Mouse (Mus musculus) erythroblast, embryonic 14.5 days (primary cell): ENCODE measurements around the gene Acot6. TPM values are rescaled to one million over a fixed set of nuclear protein-coding genes. Genes with fewer than 3 reads are reported as not detected.

Experiments
- H3K27me3 ChIP-seq: 2 replicates; pipeline ENCODE4 v1.6.1; 2012; ENCODE audit warnings: inconsistent platforms; ENCODE audit not compliant: control insufficient read depth
- H3K36me3 ChIP-seq: 2 replicates; pipeline ENCODE4 v1.6.1; 2012; ENCODE audit warnings: mild to moderate bottlenecking, inconsistent platforms; ENCODE audit not compliant: control insufficient read depth
- H3K4me1 ChIP-seq: 2 replicates; pipeline ENCODE4 v1.6.1; 2012; ENCODE audit warnings: inconsistent platforms; ENCODE audit not compliant: control insufficient read depth
- H3K4me3 ChIP-seq: replicated peaks from 2 replicates; pipeline ENCODE3; 2012; ENCODE audit warnings: moderate library complexity, mild to moderate bottlenecking, inconsistent platforms
- H3K9me3 ChIP-seq: 2 replicates; pipeline ENCODE4 v1.6.1; 2012; ENCODE audit warnings: low read length, inconsistent platforms, mixed read lengths; ENCODE audit not compliant: control insufficient read depth
- GATA1 ChIP-seq: IDR thresholded peaks from 2 replicates; pipeline ENCODE4 v1.6.1; 2012; ENCODE audit warnings: low read length, inconsistent platforms, mixed read lengths
- TAL1 ChIP-seq: IDR thresholded peaks from 3 replicates; pipeline ENCODE4 v1.6.1; 2012; ENCODE audit warnings: low read length, inconsistent platforms, mixed read lengths
- polyA plus RNA-seq: library from polyadenylated mRNA; stranded (reverse); fragments of >175 nt; gene quantifications from 2 replicates; pipeline ENCODE4 v1.2.3, GENCODE M21; 2012

Gene Acot6
- polyA plus RNA-seq, 1 experiment = not detected

GRCm38 (mm10) chr12:84147954-84148621 lies 47.6 kb downstream of the Acot6 start, which contains the start of gene Pnma1:
Gene Pnma1, minus strand, starts transcription at chr12:84148489.
- TF ChIP-seq GATA1 (no peak), TAL1 (no peak)
- H3K27me3 ChIP-seq = no peaks in the 10 kb centered on the region
- peaks cover 72% of the 10 kb centered on the region for H3K4me1 ChIP-seq
- H3K4me3 ChIP-seq = peak within 1 kb of the TSS; percentile 79
- H3K9me3 ChIP-seq = no peaks in the 10 kb centered on the region
- H3K36me3 ChIP-seq = peaks cover 59% of the 10 kb centered on the region

GRCm38 (mm10) chr12:84148622-84149012 lies 48.2 kb downstream of the Acot6 start:
- TF ChIP-seq TAL1 (no peak), GATA1 (no peak)

GRCm38 (mm10) chr12:84149971-84150370 lies 49.5 kb downstream of the Acot6 start:
- peak overlapping the region; percentile 13 for H3K4me3 ChIP-seq
- H3K27me3 ChIP-seq = no peaks in the 10 kb centered on the region
- H3K4me1 ChIP-seq = peaks cover 85% of the 10 kb centered on the region
- no peak for TF ChIP-seq GATA1
- H3K9me3 ChIP-seq = no peaks in the 10 kb centered on the region
- peaks cover 78% of the 10 kb centered on the region for H3K36me3 ChIP-seq

More at GRCm38 (mm10) chr12:84148622-84149012, 48.2 kb downstream of the Acot6 start:
- no peaks in the 10 kb centered on the region for H3K27me3 ChIP-seq
- H3K9me3 ChIP-seq = no peaks in the 10 kb centered on the region
- H3K36me3 ChIP-seq = peaks cover 65% of the 10 kb centered on the region
- peaks cover 78% of the 10 kb centered on the region for H3K4me1 ChIP-seq
- peak overlapping the region; percentile 79 for H3K4me3 ChIP-seq

- Histone ChIP-seq H3K9me3 (no peaks in the 10 kb centered on the region), H3K36me3 (peaks cover 88% of the 10 kb centered on the region)
- TF ChIP-seq GATA1 = peak; percentile 85
- TF ChIP-seq TAL1 = peak; percentile 76
These were observed 50.5 kb downstream of the Acot6 start for GRCm38 (mm10) chr12:84150976-84151375.

GRCm38 (mm10) chr12:84151911-84152310 lies 51.5 kb downstream of the Acot6 start:
- H3K36me3 ChIP-seq = peaks cover 92% of the 10 kb centered on the region
- H3K4me1 ChIP-seq = peaks cover 77% of the 10 kb centered on the region
- H3K9me3 ChIP-seq = no peaks in the 10 kb centered on the region
- TF ChIP-seq TAL1 (no peak), GATA1 (no peak)
- peak overlapping the region; percentile 79 for H3K4me3 ChIP-seq
- no peaks in the 10 kb centered on the region for H3K27me3 ChIP-seq

More at GRCm38 (mm10) chr12:84150976-84151375, 50.5 kb downstream of the Acot6 start:
- peaks cover 83% of the 10 kb centered on the region for H3K4me1 ChIP-seq
- no peaks in the 10 kb centered on the region for H3K27me3 ChIP-seq
- H3K4me3 ChIP-seq = peak overlapping the region; percentile 79

GRCm38 (mm10) chr12:84152352-84153190 lies 52.1 kb downstream of the Acot6 start:
- Histone ChIP-seq H3K27me3 (no peaks in the 10 kb centered on the region), H3K36me3 (peaks cover 95% of the 10 kb centered on the region), H3K4me1 (peaks cover 70% of the 10 kb centered on the region), H3K9me3 (no peaks in the 10 kb centered on the region), H3K4me3 (peak overlapping the region; percentile 79)
- TF ChIP-seq TAL1 (no peak), GATA1 (no peak)

GRCm38 (mm10) chr12:84153414-84153813 lies 53.0 kb downstream of the Acot6 start:
- peak overlapping the region; percentile 79 for H3K4me3 ChIP-seq
- peaks cover 62% of the 10 kb centered on the region for H3K4me1 ChIP-seq
- H3K27me3 ChIP-seq = no peaks in the 10 kb centered on the region

GRCm38 (mm10) chr12:84154786-84155522 lies 54.5 kb downstream of the Acot6 start:
- H3K36me3 ChIP-seq = peaks cover 98% of the 10 kb centered on the region
- no peaks in the 10 kb centered on the region for H3K9me3 ChIP-seq
- peaks cover 52% of the 10 kb centered on the region for H3K4me1 ChIP-seq
- TF ChIP-seq TAL1 (no peak), GATA1 (peak; percentile 53; the same call in 1 of the 2 replicates)
- no peaks in the 10 kb centered on the region for H3K27me3 ChIP-seq
- no peak overlapping the region for H3K4me3 ChIP-seq

More at GRCm38 (mm10) chr12:84153414-84153813, 53.0 kb downstream of the Acot6 start:
- Histone ChIP-seq H3K9me3 (no peaks in the 10 kb centered on the region), H3K36me3 (peaks cover 95% of the 10 kb centered on the region)
- no peak for TF ChIP-seq GATA1
- no peak for TF ChIP-seq TAL1
